Mouse (Mus musculus) liver, embryonic 14.5 days (tissue): ENCODE results near the gene Ap3s2.

Source experiments
- CTCF ChIP-seq: IDR thresholded peaks from 2 replicates; pipeline ENCODE4 v1.5.1; 2016; ENCODE audit warnings: antibody characterized with exemption, low read depth, control low read depth
- EP300 ChIP-seq: IDR thresholded peaks from 2 replicates; pipeline ENCODE4 v1.6.1; 2016; ENCODE audit warnings: antibody characterized with exemption, low read depth

DNA sequence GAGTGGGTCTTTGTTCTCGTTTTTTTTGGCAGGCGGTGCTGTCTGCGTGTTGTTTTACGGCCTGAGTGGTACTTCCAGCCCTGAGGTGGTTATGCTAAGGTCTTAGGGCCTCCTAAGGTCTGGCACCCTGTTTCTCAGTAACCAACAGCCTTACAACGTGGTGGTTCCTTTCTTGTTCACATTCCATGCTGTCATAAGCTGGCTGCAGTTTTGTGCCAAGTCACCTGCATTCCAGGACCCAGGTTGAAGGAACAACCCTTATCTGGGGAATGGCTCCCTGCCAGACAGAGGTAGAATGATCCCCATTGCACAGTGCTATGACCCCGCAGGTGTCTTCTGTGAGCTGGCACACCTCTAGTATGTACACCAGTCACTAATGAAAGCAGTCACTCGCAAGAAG lies 52.0 kb downstream of the Ap3s2 start:
- no peak for TF ChIP-seq CTCF
- TF ChIP-seq EP300: no peak
